Mouse (Mus musculus): ENCODE results near the gene Gm11733. TPM values are rescaled to one million over a fixed set of nuclear protein-coding genes. Genes with fewer than 3 reads are reported as not detected.
A peak's percentile ranks its signal among the peaks of the same experiment; 100 is the strongest.

Gene Gm11733
- total and polyA plus RNA-seq, 2 experiments from 2014 or later, result 0.08 TPM; not detected in 1

- Histone ChIP-seq H3K4me2 (ENCODE audit: low read depth, low read length) (no peak overlapping the region), H3K4me3 (ENCODE audit: low read depth, low read length) (no peak overlapping the region), H3K9me3 (replicated peaks; ENCODE audit: control insufficient read depth, low read length) (peaks cover 5% of the 10 kb centered on the region; the same call in 1 of the 2 replicates), H3K9ac (replicated peaks; ENCODE audit: low read depth, low read length) (no peak overlapping the region), H3K27me3 (ENCODE audit: control insufficient read depth, insufficient read depth, low read length) (no peaks in the 10 kb centered on the region), H3K4me1 (ENCODE audit: control insufficient read depth, insufficient read depth) (no peaks in the 10 kb centered on the region), H3K36me3 (replicated peaks; ENCODE audit: control insufficient read depth, insufficient read depth, low read length) (no peaks in the 10 kb centered on the region), H3K27ac (ENCODE audit: low read depth) (no peak overlapping the region)
- no peak for ATAC-seq (ENCODE audit: insufficient read depth, low read depth)
- WGBS, result 86% methylated on average over 4 of the region's 4 CpGs
- no peak for DNase-seq (ENCODE audit: low spot score)
- TF ChIP-seq EP300 (IDR thresholded peaks at IDR 0.05; ENCODE audit: low read depth) (no peak), CTCF (IDR thresholded peaks at IDR 0.05; ENCODE audit: low read depth) (no peak)
Measured at GRCm38 (mm10) chr11:117508972-117509371, 24.8 kb downstream of the Gm11733 start.

GRCm38 (mm10) chr11:117515718-117516421 lies 31.7 kb downstream of the Gm11733 start:
- DNase-seq (ENCODE audit: low spot score) (peak; percentile 53), ATAC-seq (ENCODE audit: insufficient read depth, low read depth) (peak; percentile 73)
- Histone ChIP-seq H3K27me3 (ENCODE audit: control insufficient read depth, insufficient read depth, low read length) (no peaks in the 10 kb centered on the region), H3K4me3 (ENCODE audit: low read depth, low read length) (no peak overlapping the region), H3K9me3 (replicated peaks; ENCODE audit: control insufficient read depth, low read length) (no peaks in the 10 kb centered on the region; the same call in 1 of the 2 replicates), H3K4me2 (ENCODE audit: low read depth, low read length) (no peak overlapping the region), H3K4me1 (ENCODE audit: control insufficient read depth, insufficient read depth) (peaks cover 10% of the 10 kb centered on the region; the same call in 1 of the 2 replicates), H3K27ac (ENCODE audit: low read depth) (no peak overlapping the region), H3K9ac (replicated peaks; ENCODE audit: low read depth, low read length) (no peak overlapping the region), H3K36me3 (replicated peaks; ENCODE audit: control insufficient read depth, insufficient read depth, low read length) (no peaks in the 10 kb centered on the region)
- 70% methylated on average over 10 of the region's 10 CpGs for WGBS
- TF ChIP-seq CTCF (IDR thresholded peaks at IDR 0.05; ENCODE audit: low read depth) (peak; percentile 42), EP300 (IDR thresholded peaks at IDR 0.05; ENCODE audit: low read depth) (no peak)

- Histone ChIP-seq H3K4me3 (ENCODE audit: low read depth, low read length) (no peak overlapping the region), H3K27ac (ENCODE audit: low read depth) (no peak overlapping the region), H3K9me3 (replicated peaks; ENCODE audit: control insufficient read depth, low read length) (no peaks in the 10 kb centered on the region; the same call in 1 of the 2 replicates), H3K4me1 (ENCODE audit: control insufficient read depth, insufficient read depth) (peaks cover 10% of the 10 kb centered on the region; the same call in 1 of the 2 replicates), H3K27me3 (ENCODE audit: control insufficient read depth, insufficient read depth, low read length) (no peaks in the 10 kb centered on the region), H3K4me2 (ENCODE audit: low read depth, low read length) (no peak overlapping the region), H3K9ac (replicated peaks; ENCODE audit: low read depth, low read length) (no peak overlapping the region), H3K36me3 (replicated peaks; ENCODE audit: control insufficient read depth, insufficient read depth, low read length) (no peaks in the 10 kb centered on the region)
- no peak for DNase-seq (ENCODE audit: low spot score)
- TF ChIP-seq CTCF (IDR thresholded peaks at IDR 0.05; ENCODE audit: low read depth) (no peak), EP300 (IDR thresholded peaks at IDR 0.05; ENCODE audit: low read depth) (no peak)
- no peak for ATAC-seq (ENCODE audit: insufficient read depth, low read depth)
- 91% methylated on average over 3 of the region's 3 CpGs for WGBS
Measured at GRCm38 (mm10) chr11:117516422-117516796, 32.2 kb downstream of the Gm11733 start.

- Histone ChIP-seq H3K4me2 (ENCODE audit: low read depth, low read length) (no peak overlapping the region), H3K4me1 (ENCODE audit: control insufficient read depth, insufficient read depth) (peaks cover 20% of the 10 kb centered on the region), H3K27ac (ENCODE audit: low read depth) (peak overlapping the region; percentile 91), H3K27me3 (ENCODE audit: control insufficient read depth, insufficient read depth, low read length) (no peaks in the 10 kb centered on the region), H3K9me3 (replicated peaks; ENCODE audit: control insufficient read depth, low read length) (no peaks in the 10 kb centered on the region; the same call in 1 of the 2 replicates), H3K4me3 (ENCODE audit: low read depth, low read length) (no peak overlapping the region), H3K9ac (replicated peaks; ENCODE audit: low read depth, low read length) (no peak overlapping the region), H3K36me3 (replicated peaks; ENCODE audit: control insufficient read depth, insufficient read depth, low read length) (no peaks in the 10 kb centered on the region)
- ATAC-seq (ENCODE audit: insufficient read depth, low read depth) (no peak), DNase-seq (ENCODE audit: low spot score) (no peak)
- TF ChIP-seq CTCF (IDR thresholded peaks at IDR 0.05; ENCODE audit: low read depth) (no peak), EP300 (IDR thresholded peaks at IDR 0.05; ENCODE audit: low read depth) (no peak)
- WGBS, result 75% methylated on average over 13 of the region's 13 CpGs
Measured at GRCm38 (mm10) chr11:117521906-117522780, 38.0 kb downstream of the Gm11733 start.

GRCm38 (mm10) chr11:117522879-117523519 lies 38.8 kb downstream of the Gm11733 start:
- H3K9ac ChIP-seq (replicated peaks; ENCODE audit: low read depth, low read length), result no peak overlapping the region
- no peak for TF ChIP-seq CTCF (IDR thresholded peaks at IDR 0.05; ENCODE audit: low read depth)
- TF ChIP-seq EP300 (IDR thresholded peaks at IDR 0.05; ENCODE audit: low read depth), result 0 out of 2 replicates have a peak, but pooled peaks have one; percentile 62
- H3K9me3 ChIP-seq (replicated peaks; ENCODE audit: control insufficient read depth, low read length), result no peaks in the 10 kb centered on the region; the same call in 1 of the 2 replicates
- H3K27me3 ChIP-seq (ENCODE audit: control insufficient read depth, insufficient read depth, low read length), result no peaks in the 10 kb centered on the region
- peaks cover 20% of the 10 kb centered on the region for H3K4me1 ChIP-seq (ENCODE audit: control insufficient read depth, insufficient read depth)
- peak overlapping the region; percentile 8; the same call in 1 of the 2 replicates for H3K4me2 ChIP-seq (ENCODE audit: low read depth, low read length)
- no peaks in the 10 kb centered on the region for H3K36me3 ChIP-seq (replicated peaks; ENCODE audit: control insufficient read depth, insufficient read depth, low read length)
- 32% methylated on average over 16 of the region's 16 CpGs for WGBS
- H3K4me3 ChIP-seq (ENCODE audit: low read depth, low read length), result no peak overlapping the region
- peak; percentile 85 for DNase-seq (ENCODE audit: low spot score)
- H3K27ac ChIP-seq (ENCODE audit: low read depth), result peak overlapping the region; percentile 91
- ATAC-seq (ENCODE audit: insufficient read depth, low read depth), result peak; percentile 93
